Mouse (Mus musculus): ENCODE measurements around the gene Sirt1.
A peak's percentile ranks its signal among the peaks of the same experiment; 100 is the strongest.
"Not testable (repeated sequence)": the region's sequence is repeated elsewhere in the genome, so short reads cannot be mapped to it uniquely, and the experiment has no call there.

Sirt1 gene

DNA sequence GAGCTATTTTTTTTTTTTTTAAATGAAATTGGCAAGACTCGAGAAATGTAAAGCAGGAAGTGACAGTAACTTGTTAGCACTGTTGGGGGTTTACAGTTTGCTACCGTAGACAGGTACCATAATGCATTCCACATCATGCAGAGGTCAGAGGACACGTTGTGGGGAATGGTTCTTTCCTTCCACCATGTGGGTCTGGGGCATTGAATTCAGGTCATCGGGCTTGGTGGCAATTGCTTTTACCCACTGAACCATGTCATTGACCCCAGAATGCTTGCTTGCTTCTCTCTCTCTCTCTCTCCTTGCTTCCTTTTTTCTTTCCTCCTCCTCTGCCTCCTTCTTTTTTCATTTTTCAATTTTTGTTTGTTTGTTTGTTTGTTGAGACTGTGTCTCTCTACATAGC, 7.4 kb upstream of the Sirt1 start:
- DNase-seq (ENCODE audit: extremely low read depth, low read depth, low spot score): no peak

DNA sequence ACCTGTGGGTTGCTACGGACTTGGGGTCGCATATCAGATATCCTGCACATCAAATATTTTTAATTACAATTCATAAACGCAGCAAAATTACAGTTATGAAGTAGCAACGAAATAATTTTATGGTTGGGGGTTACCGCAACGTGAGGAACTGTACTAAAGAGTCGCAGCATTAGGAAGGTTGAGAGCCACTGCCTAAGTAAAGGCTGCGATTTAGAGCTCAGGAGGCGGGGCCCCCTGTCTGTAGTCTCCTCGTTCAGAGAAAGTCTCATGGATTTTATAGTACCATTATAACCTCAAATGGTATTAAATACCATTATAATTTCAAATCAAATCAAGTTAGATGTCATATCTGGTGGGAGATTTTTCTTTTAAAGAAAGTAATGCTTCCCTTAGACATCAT, 5.5 kb upstream of the Sirt1 start:
- no peak for DNase-seq (ENCODE audit: extremely low read depth, low read depth, low spot score)

DNA sequence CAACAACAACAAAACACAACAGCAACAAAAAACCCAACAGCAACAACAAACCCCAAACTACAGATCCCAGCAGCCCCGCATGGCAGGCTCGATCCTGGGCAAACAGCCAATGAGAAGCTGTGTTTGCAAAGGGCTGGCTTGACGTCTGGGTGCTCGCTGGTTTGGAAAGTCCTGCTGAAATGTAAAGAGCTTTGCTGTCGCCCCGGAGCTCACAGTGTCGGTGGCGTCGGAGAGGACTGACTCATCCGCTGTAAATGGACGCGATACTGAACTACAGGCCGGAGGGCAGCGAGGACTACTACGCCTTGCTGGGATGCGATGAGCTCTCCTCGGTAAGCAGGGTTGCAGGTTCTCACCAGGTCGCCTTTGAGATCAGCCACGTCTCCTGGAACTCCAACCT, 4.9 kb upstream of the Sirt1 start:
- no peak for DNase-seq (ENCODE audit: extremely low read depth, low read depth, low spot score)

DNA sequence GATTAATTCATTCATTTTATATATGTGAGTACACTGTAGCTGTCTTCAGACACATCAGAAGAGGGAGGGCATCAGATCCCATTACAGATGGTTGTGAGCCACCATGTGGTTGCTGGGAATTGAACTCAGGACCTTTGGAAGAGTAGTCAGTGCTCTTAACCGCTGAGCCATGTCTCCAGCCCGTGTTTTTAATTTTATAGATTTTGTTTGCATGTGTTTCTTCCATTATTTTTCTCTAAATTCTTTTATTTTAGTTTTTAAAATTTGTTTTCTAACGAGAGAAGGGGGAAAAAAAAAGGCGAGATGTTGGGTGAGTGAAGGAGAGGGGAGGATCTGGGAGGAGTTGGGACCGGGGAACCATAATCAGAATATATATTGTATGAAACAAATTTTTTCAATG, 4.4 kb upstream of the Sirt1 start:
- DNase-seq (ENCODE audit: extremely low read depth, low read depth, low spot score): not testable (repeated sequence)

DNA sequence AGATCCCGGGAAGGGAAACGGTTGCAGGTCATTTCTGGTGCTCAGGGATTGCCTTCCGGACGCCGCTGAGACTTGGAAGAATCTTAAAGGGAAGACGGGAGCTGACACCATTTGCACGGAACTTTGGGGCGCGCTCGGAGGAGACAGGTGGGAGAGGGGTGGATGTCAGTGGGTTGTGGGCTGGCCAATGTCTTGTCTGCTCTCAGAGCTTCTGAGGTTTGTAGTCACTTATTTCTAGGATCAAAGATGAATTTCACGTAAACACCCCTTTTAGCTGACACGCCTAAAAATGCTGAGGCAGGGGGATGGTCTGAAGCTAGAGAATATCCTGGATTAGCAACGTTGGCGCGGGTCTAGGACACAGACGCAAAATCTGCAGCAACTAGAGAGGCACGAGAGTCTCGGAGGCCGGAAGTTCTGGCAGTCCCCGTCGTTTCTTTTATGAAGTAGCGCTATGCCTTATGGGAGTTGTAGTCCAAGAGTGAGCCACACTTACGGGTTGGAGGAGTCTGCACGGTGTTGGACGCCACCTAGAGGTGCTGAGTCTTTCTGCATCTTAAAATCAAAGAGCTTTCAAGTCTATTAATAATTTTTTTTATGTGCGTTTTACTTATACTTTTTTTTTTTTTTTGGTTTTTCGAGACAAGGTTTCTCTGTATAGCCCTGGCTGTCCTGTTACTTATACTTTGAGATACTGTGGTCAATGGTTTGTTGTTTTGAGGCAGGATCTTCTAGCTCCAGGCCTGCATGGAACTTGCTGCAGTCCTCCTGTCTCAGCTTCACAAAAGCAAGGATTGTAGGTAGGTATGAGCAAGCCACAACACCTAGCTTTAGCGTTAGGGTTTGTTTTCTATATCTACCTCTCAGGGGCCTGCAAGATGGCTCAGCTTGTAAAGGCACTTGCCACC, 1.1 kb upstream of the Sirt1 start, which contains the start of gene Dnajc12:
TSS of gene Dnajc12 (plus strand) at position 72 of the 908 bp plus-strand sequence.
- peak; percentile 76 for DNase-seq (ENCODE audit: extremely low read depth, low read depth, low spot score)

DNA sequence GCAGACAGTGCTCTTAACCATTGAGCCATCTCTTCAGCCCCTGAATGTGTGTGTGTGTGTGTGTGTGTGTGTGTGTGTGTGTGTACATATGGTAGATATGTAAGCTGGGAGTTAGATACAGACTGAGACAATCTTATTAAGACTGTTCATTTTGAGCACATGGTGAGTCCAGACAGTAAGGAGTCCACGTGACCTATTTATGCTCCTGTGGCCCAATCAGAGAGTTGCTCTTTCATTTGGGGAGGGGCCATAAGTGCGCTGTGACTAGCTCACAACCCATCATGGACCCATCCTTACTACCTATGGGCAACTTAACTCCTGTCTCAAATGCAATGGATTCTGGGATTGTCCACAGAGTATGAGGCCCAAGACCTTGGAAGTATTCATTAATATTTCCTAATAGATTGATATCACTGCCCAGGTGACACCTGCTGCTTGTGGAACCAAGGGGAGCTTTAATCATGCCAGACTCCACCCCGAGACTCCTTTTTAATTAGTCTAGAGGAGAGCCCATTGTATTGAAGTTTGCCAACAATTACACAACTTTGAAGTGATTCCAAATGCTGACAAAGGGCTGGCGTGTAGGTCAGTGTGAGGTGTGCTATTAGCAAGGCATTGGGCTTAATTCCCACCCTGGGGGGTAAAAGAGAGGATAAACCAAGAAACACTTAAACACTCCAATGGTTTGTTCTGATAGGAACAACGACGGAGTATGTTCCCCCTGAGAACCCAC, 2.4 kb downstream of the Sirt1 start:
- DNase-seq (ENCODE audit: extremely low read depth, low read depth, low spot score): peak; percentile 90

DNA sequence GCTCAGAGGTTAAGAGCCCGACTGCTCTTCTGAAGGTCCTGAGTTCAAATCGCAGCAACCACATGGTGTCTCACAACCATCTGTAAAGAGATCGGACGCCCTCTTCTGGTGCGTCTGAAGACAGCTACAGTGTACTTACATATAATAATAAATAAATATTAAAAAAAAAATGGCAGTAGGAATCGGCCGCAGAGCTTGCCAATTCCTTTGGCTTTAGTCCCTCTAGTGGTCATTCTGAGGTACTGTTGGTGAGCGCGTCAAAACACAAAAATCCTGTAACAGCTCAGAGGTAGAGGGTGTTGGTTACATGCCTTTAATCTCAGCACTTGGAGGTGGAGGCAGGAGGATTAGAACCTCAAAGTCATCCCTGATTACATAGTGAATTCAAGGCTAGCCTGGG, 4.0 kb downstream of the Sirt1 start:
- no peak for DNase-seq (ENCODE audit: extremely low read depth, low read depth, low spot score)

DNA sequence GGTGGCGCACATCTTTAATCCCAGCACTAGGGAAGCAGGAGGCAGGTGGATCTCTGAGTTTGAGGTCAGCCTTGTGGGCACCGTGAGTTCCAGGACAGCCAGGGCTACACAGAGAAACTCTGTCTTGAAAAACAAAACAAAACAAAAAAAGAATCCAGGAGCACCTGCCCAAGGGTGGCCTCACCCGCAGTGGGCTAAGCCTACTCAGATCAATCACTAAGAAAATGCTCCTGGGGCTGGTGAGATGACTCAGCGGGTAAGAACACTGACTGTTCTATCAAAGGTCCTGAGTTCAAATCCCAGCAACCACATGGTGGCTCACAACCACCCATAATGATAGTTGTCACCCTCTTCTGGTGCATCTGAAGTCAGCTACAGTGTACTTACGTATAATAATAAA, 5.2 kb downstream of the Sirt1 start:
- no peak for DNase-seq (ENCODE audit: extremely low read depth, low read depth, low spot score)

DNA sequence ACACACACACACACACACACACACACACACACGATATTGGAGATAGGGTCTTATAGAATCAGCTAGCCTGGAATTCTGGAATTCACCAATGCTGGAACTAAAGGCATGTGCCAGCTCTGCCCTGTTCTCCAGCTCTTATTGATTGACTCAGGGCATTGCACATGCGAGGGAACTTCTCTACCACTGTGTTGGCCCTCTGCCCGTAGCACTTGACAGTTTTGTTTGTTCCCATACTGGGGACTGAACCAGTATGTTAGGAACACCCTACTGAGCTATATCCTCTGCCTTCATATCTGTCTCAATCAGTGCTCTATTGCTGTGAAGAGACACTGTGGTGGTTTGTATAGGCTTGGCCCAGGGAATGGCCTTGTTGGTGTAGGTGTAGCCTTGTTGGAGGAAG, 13.5 kb downstream of the Sirt1 start:
- no peak for DNase-seq (ENCODE audit: extremely low read depth, low read depth, low spot score)

DNA sequence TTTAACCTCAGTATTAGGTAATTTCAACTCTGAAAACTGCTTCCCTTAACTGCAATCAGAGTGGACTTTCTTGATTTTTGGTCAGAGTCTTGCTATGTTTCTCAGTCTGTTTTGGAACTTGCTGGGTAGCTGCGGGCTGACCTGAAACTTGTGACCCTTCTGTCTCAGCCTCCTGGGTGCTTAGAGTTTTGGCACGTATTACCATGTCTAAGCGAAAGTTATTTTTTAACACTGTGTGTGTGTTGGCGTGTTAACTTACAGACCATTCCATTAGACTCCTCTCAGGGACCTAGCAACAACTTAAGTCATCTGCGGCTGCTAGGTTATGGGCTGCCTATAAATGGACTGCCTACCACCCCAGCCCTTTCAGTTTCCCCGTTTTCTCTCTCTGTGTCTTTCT, 14.1 kb downstream of the Sirt1 start:
- DNase-seq (ENCODE audit: extremely low read depth, low read depth, low spot score): no peak

DNA sequence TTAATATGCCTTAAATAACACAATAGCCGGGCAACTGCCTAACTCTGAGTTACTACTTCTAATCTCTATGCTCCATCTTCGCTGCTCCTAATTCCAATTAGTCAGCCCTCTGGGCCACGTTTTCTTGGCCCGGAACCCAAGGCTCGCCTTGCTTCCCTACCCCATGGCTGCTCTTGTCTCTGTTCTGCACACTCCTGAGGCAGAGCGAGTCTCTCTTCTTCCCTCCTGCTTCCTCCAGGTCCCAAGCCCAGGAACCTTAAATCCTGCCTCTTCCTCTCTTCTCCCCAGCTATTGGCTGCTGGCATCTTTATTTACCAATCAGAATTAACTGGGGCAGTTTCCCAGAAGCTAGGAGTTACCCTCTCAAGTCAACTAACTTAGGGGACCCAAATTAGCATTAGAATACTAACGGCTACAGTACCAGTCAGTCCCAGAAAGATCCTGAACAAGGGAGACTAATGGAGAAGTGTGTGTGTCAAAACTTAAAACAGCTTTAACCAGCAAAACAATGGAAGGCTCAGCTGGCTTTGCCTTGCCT, 15.5 kb downstream of the Sirt1 start:
- DNase-seq (ENCODE audit: extremely low read depth, low read depth, low spot score): no peak

DNA sequence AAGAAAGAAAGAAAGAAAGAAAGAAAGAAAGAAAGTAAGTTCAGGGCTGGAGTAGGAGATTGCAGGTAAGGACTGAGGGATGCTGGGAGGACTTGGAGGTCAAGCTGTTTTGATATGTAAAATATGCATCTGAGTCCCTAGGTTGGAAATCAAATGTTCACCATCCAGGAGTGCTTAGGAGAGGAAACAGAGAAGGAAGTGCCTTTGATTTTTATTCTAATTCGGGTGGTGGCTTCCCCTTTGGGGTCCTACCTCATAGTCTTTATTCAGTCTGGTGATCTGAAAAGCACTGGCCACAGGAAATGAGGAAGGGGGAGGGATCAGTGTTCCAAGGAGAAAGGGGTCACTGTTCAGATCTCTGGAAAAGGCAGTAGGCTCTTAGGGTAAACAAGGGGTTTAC, 21.0 kb downstream of the Sirt1 start:
- no peak for DNase-seq (ENCODE audit: extremely low read depth, low read depth, low spot score)

DNA sequence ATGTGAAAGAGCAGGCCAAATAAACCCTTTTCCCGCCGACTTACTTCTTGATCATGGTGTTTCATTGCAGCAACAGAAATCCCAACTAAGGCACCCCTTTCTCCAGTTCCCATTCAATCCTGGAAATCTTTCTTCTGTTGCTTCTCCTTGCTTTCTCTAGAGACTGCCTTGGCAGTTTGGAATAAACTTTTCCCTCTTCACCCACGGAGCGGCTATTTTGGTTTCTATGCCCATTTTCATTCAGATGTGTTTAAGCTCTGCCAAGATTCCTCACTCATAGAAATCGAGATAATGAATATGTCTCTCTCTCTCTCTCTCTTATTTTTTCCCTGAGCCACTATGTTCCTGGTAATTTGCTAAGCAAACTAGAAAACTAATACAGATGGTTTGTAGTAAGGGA, 29.4 kb downstream of the Sirt1 start:
- DNase-seq (ENCODE audit: extremely low read depth, low read depth, low spot score): no peak

DNA sequence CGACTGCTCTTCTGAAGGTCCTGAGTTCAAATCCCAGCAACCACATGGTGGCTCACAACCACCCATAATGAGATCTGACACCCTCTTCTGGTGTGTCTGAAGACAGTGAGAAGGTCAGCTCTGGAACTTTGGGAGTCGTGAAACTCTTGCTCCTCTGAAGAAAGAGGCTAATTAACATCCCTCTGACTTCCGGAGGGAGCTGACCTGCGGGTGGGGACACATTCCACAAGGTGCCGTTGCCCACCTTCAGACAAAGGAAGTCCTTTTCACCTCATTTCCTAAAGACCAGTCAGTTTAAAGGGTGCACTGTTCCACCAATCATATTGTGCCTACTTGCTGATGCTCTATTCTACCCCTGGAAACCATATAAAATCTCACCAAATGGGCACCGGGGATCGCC, 30.4 kb downstream of the Sirt1 start:
- not testable (repeated sequence) for DNase-seq (ENCODE audit: extremely low read depth, low read depth, low spot score)

DNA sequence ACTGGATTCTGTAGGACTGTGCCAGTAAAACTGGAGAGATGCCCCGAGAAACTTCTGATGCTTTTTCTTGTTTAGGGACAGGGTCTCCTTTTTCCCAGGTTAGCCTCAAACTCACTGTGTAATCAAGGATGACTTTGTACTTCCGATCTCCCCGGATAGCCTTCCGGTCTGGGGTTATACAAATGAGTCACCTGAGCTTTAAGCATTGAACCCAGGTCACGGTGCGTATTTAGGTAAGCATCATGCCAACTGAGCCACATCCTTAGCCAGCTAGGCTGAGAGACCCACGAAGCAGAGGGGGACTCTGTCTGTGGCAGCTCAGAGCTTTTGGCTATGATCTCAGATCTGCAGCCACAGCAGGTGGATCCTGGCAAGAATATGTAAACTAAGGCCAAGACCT, 30.8 kb downstream of the Sirt1 start:
- DNase-seq (ENCODE audit: extremely low read depth, low read depth, low spot score): no peak

DNA sequence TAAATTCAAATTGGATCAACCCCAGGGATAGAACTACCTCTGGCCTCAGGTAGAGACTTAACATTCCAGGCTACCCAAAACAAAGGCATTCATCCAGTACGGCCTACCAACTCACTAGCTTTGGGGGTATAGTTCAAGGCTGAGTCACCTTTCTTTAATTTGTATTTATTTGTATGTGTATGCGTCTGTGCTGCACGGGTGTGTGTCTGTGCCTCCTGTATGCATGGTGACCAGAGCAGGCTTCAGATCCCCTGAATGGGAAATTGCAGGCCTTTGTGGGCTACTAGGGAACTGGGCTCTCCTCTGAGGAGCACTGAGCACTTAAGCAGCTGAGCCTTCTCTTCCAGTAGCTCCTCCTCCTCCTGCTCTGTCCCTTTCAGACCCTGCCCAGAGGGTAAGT, 33.2 kb downstream of the Sirt1 start:
- no peak for DNase-seq (ENCODE audit: extremely low read depth, low read depth, low spot score)

DNA sequence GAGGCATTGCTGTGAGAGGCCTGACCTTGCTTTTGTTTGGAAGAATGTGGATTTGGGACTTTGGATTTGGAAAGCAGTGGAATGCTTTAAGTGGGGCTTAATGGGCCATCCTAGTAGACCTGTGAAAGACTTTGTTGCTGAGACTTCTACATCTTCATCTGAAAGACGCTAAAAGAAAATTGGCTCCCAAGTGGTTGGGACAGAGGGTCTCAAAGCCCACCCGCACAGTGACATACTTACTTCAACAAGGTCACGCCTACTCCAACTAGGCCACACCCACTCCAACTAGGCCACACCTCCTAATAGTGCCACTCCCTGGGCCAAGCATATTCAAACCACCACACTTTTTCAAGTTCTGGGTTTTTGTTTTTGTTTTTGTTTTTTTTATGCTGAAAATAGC, 36.8 kb downstream of the Sirt1 start:
- no peak for DNase-seq (ENCODE audit: extremely low read depth, low read depth, low spot score)

DNA sequence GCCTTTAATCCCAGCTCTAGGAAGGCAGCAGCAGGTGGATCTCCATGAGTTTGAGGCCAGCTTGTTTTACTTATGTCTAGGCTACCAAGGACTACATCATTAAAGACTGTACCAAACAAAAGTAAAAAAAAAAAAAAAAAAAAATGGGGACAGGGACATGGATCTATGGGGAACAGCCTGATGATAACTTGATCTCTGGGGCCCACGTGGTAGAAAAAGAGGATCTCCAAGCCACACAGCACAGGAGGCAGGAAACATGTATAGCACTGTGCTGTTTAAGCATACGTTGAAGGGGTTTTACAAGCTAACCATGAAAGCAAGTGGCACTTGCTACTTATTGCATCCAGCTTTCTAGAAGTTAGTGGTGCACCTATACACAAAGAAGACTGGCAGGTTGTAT, 40.2 kb downstream of the Sirt1 start:
- no peak for DNase-seq (ENCODE audit: extremely low read depth, low read depth, low spot score)

DNA sequence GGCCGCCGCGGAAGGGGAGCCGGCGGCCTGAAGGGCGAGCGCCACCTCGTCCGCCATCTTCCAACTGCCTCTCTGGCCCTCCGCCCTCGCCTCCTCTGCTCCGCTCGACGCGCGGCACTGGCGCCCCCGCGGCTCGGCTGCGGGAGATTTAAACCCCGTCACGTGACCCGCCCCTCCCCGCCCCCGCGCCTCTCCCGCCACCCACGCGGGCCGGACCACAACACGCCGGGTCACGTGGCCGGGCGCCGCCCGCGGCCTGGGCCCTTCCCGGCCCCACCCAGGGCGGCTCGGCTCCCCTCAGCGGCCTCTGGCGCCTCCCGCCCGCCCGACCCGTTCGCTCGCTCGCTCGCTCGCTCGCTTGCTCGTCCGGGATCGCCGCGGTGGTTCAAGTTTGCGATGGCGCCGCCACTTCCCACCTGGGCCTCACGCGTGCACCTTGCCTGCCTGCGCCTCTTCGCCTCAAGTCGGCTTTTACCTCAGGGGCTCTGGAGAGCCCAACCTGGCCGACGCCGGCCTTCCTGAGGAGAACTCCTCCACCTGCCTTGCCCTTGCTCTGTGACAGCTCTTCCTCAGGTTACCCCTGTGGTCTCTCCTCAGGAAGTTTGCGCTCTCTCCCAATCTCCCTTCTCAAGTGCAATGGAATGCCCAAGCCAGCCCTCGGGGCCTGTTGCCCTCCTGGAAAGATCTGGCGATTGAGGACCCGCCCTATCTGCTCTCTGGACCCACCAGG, 42.4 kb downstream of the Sirt1 start:
- DNase-seq (ENCODE audit: extremely low read depth, low read depth, low spot score): no peak

DNA sequence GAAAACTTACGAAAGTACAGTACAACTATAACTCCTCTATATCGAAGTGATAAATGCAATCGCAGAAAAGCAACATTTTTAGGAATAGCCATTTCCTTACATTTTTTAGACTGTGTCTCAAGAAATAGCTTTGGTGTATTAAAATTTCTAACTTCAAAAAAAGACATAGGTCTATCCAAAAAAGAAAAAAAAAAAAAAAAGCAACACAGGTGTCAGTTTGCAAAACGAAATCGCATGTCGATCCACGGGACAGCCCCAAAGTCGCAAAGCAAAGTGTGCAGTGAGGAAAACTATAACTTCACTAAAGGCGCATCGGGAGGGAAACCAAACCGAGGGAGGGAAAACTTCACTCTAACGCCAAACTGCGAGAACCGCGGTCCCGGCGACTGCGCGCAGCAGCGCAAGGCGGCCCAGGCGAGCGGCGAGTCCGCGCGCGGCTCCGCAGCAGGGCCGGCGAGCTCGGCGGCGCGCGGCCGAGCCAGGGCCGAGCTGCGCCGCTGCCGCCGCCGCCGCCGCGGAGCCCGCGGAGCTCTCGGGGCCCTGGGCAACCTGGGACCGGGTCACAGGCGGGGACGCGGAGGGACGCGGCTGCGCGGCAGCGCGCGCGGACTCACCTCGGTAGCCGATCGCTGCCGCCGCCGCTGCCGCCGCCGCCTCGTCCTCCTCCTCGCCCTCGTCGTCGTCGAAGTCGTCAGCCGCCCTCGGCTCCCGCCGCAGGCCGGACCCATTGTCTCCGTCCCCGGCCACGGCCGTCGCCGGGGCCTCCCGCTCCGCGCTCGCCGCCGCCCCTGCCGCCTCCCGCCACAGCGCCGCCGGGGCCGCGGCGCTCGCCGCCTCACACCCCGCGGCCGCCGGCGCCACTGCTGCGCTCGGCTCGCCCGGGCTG, 43.3 kb downstream of the Sirt1 start:
- no peak for DNase-seq (ENCODE audit: extremely low read depth, low read depth, low spot score)

Measured in fat pad, adult 2 months (tissue).